Mouse (Mus musculus) limb, embryonic 14.5 days (tissue): Measurements from ENCODE around the gene Trhr2. TPM values are rescaled to one million over a fixed set of nuclear protein-coding genes. Genes with fewer than 3 reads are reported as not detected.
"Not testable (repeated sequence)": the region's sequence is repeated elsewhere in the genome, so short reads cannot be mapped to it uniquely, and the experiment has no call there.

Experiments used
- ATAC-seq: fragments of 200-750 bp; cut with Nextera tagmentation; 2 replicates; pipeline ENCODE4 v1.8.0; 2017; ENCODE audit warnings: low read depth, moderate number of reproducible peaks, moderate TSS enrichment; ENCODE audit not compliant: low FRiP score
- DNase-seq: peaks from one replicate; pipeline ENCODE4 v3.0.0-alpha.2; 2015; ENCODE audit warnings: low spot score
- H3K27ac ChIP-seq: fragments of 300-500 bp; sonication (generic); replicated peaks from 2 replicates; pipeline ENCODE4 v1.5.1; 2014; ENCODE audit warnings: low read depth, mild to moderate bottlenecking, low read length, moderate library complexity, mixed read lengths
- H3K27me3 ChIP-seq: fragments of 300-500 bp; sonication (generic); 2 replicates; pipeline ENCODE4 v1.6.1; 2014; ENCODE audit warnings: low read length, mixed read lengths; ENCODE audit not compliant: control insufficient read depth, insufficient read depth
- H3K36me3 ChIP-seq: fragments of 300-500 bp; sonication (generic); 2 replicates; pipeline ENCODE4 v1.6.1; 2014; ENCODE audit warnings: mild to moderate bottlenecking, low read length, moderate library complexity, mixed read lengths; ENCODE audit not compliant: control insufficient read depth, insufficient read depth
- H3K4me1 ChIP-seq: fragments of 300-500 bp; sonication (generic); 2 replicates; pipeline ENCODE4 v1.6.1; 2014; ENCODE audit warnings: antibody characterized with exemption, low read length, mixed read lengths; ENCODE audit not compliant: control insufficient read depth, insufficient read depth
- H3K4me2 ChIP-seq: fragments of 300-500 bp; sonication (generic); replicated peaks from 2 replicates; pipeline ENCODE4 v1.6.1; 2014; ENCODE audit warnings: low read depth, mild to moderate bottlenecking, low read length, moderate library complexity; ENCODE audit not compliant: severe bottlenecking
- H3K4me3 ChIP-seq: fragments of 300-500 bp; sonication (generic); replicated peaks from 2 replicates; pipeline ENCODE4 v1.5.1; 2014; ENCODE audit warnings: low read length
- H3K9ac ChIP-seq: fragments of 300-500 bp; sonication (generic); 2 replicates; pipeline ENCODE4 v1.6.1; 2014; ENCODE audit warnings: mild to moderate bottlenecking, low read depth, low read length, moderate library complexity; ENCODE audit not compliant: severe bottlenecking
- H3K9me3 ChIP-seq: fragments of 300-500 bp; sonication (generic); 2 replicates; pipeline ENCODE4 v1.6.1; 2016; ENCODE audit warnings: low read length; ENCODE audit not compliant: control insufficient read depth
- POLR2A ChIP-seq: fragments of 200-500 bp; IDR thresholded peaks from 2 replicates; pipeline ENCODE4 v1.8.0; 2012; ENCODE audit warnings: inconsistent platforms, mild to moderate bottlenecking, moderate library complexity, borderline replicate concordance; ENCODE audit not compliant: insufficient read depth, insufficient read length; ENCODE audit errors: extremely low read depth
- WGBS: fragments of 180-500 bp; shearing (Covaris S2); extraction: QIAGEN DNeasy Blood & Tissue Kit; methylation state at CpG from one replicate; pipeline ENCODE4 v1.1.7; 2014; 5-methylcytosine and 5-hydroxymethylcytosine counted together
- polyA plus RNA-seq, 2 experiments: library from polyadenylated mRNA; depleted of rRNA in 1 of 2; stranded (reverse) in 1 of 2; unstranded in 1 of 2; fragments of >200 nt; fragmentation: Nextera tagmentation in 1 of 2; extraction: Ambion mirVana in 1 of 2; gene quantifications; 2 replicates each; pipeline versions ENCODE4 v1.2.1 to v1.2.3; 2012 to 2014

Trhr2 gene
- polyA plus RNA-seq, 2 experiments, result 1.7 TPM; not detected in 1

- Histone ChIP-seq H3K9me3 (no peaks in the 10 kb centered on the region), H3K27me3 (peaks cover 14% of the 10 kb centered on the region), H3K4me1 (peaks cover 1% of the 10 kb centered on the region; the same call in 1 of the 2 replicates), H3K27ac (no peak overlapping the region), H3K36me3 (0 out of 2 replicates have a peak, but pooled peaks cover 3% of the 10 kb centered on the region), H3K9ac (no peak overlapping the region), H3K4me2 (no peak overlapping the region), H3K4me3 (no peak overlapping the region)
- DNase-seq, result no peak
- 76% methylated on average over 12 of the region's 12 CpGs for WGBS
- no peak for ATAC-seq
- TF ChIP-seq POLR2A, result no peak
Measured at GRCm38 (mm10) chr8:122330446-122331133, 30.0 kb downstream of the Trhr2 start.

GRCm38 (mm10) chr8:122329553-122330239 lies 30.9 kb downstream of the Trhr2 start:
- H3K27ac ChIP-seq, result no peak overlapping the region
- no peak overlapping the region for H3K4me2 ChIP-seq
- no peak for ATAC-seq
- peaks cover 5% of the 10 kb centered on the region; the same call in 1 of the 2 replicates for H3K27me3 ChIP-seq
- no peak for DNase-seq
- 0 out of 2 replicates have a peak, but pooled peaks cover 3% of the 10 kb centered on the region for H3K36me3 ChIP-seq
- WGBS, result 82% methylated on average over 22 of the region's 22 CpGs
- H3K9me3 ChIP-seq, result no peaks in the 10 kb centered on the region
- TF ChIP-seq POLR2A, result no peak
- no peak overlapping the region for H3K9ac ChIP-seq
- no peaks in the 10 kb centered on the region for H3K4me1 ChIP-seq
- H3K4me3 ChIP-seq, result no peak overlapping the region

GRCm38 (mm10) chr8:122329072-122329471 lies 31.5 kb downstream of the Trhr2 start:
- WGBS, result 79% methylated on average over 7 of the region's 8 CpGs
- Histone ChIP-seq H3K36me3 (no peaks in the 10 kb centered on the region), H3K27ac (no peak overlapping the region), H3K4me2 (no peak overlapping the region), H3K9me3 (no peaks in the 10 kb centered on the region), H3K27me3 (no peaks in the 10 kb centered on the region), H3K4me3 (no peak overlapping the region), H3K9ac (no peak overlapping the region), H3K4me1 (no peaks in the 10 kb centered on the region; the same call in 1 of the 2 replicates)
- no peak for TF ChIP-seq POLR2A
- no peak for DNase-seq
- ATAC-seq, result no peak

GRCm38 (mm10) chr8:122326114-122326542 lies 34.4 kb downstream of the Trhr2 start:
- H3K4me3 ChIP-seq, result no peak overlapping the region
- no peak for ATAC-seq
- H3K4me1 ChIP-seq, result no peaks in the 10 kb centered on the region; the same call in 1 of the 2 replicates
- no peak overlapping the region for H3K9ac ChIP-seq
- H3K27me3 ChIP-seq, result no peaks in the 10 kb centered on the region
- no peaks in the 10 kb centered on the region for H3K36me3 ChIP-seq
- WGBS, result 36% methylated on average over 14 of the region's 14 CpGs
- DNase-seq, result no peak
- no peaks in the 10 kb centered on the region for H3K9me3 ChIP-seq
- H3K4me2 ChIP-seq, result no peak overlapping the region
- TF ChIP-seq POLR2A, result no peak
- H3K27ac ChIP-seq, result no peak overlapping the region

- no peaks in the 10 kb centered on the region for H3K27me3 ChIP-seq
- H3K9ac ChIP-seq, result no peak overlapping the region
- DNase-seq (no peak), ATAC-seq (no peak)
- no peaks in the 10 kb centered on the region; the same call in 1 of the 2 replicates for H3K4me1 ChIP-seq
- no peaks in the 10 kb centered on the region for H3K36me3 ChIP-seq
- TF ChIP-seq POLR2A, result no peak
- no peaks in the 10 kb centered on the region for H3K9me3 ChIP-seq
- no peak overlapping the region for H3K4me3 ChIP-seq
- H3K27ac ChIP-seq, result no peak overlapping the region
- 67% methylated on average over 2 of the region's 2 CpGs for WGBS
- no peak overlapping the region for H3K4me2 ChIP-seq
Measured at GRCm38 (mm10) chr8:122325196-122325595, 35.4 kb downstream of the Trhr2 start.

- WGBS, result 11% methylated on average over 7 of the region's 13 CpGs
- H3K27me3 ChIP-seq, H3K9ac ChIP-seq, H3K27ac ChIP-seq, H3K9me3 ChIP-seq, H3K36me3 ChIP-seq, H3K4me3 ChIP-seq, H3K4me2 ChIP-seq, H3K4me1 ChIP-seq, DNase-seq: not testable (repeated sequence)
- 0 out of 2 replicates have a peak, but pooled peaks have one; percentile 16 for ATAC-seq
Measured at GRCm38 (mm10) chr8:122323951-122324402, 36.6 kb downstream of the Trhr2 start.
